8 mouse cellular contexts compared by ENCODE assay signal in the genomic region with DNA sequence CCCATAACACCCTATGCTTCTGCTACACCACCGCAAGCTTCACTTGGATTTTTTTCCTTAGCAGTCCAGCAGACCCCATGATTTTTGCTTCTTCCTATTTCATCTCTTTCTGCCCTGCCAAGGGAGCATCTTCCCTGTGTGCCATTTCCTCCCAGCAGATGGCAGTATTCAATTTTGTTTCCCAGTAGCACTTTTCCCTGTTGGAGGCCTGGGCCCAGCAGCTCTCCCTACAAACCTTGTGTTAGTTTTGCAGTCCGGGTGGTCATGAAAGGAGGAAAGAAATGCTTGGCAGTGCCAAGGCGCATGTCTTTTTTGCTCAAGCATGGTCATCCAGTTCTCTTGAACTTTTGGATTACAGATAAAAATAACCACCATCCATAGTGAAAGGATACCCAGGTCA.
DNase-seq lines count a peak whose midpoint lies in the region; ATAC-seq lines count a peak whose summit lies in the region.

No protein-coding gene starts in this region.

- no peak overlapping the region for H3K9ac ChIP-seq in forebrain, embryonic 12.5 days

- no peak overlapping the region for H3K4me3 ChIP-seq in forebrain, embryonic 12.5 days (replicated peaks)

- H3K27ac ChIP-seq in forebrain, embryonic 12.5 days = no peak overlapping the region

- peak; percentile 71 for ATAC-seq in megakaryocyte progenitor cell, adult 5-6 weeks (replicated peaks; ENCODE audit: poor library complexity)
- ATAC-seq in forebrain, embryonic 12.5 days (ENCODE audit: low FRiP score) = no peak

- WGBS in forebrain, embryonic 12.5 days = 74% methylated on average over 3 of the region's 3 CpGs

- H3K4me1 ChIP-seq in forebrain, embryonic 12.5 days = no peaks in the 10 kb centered on the region

- intact Hi-C loops in gastrocnemius, postnatal 14 days (cut with DNase I; ENCODE audit: low total_unique reads) = no loop called here

- H3K9me3 ChIP-seq in forebrain, embryonic 12.5 days = no peaks in the 10 kb centered on the region

- H3K27me3 ChIP-seq in forebrain, embryonic 12.5 days = no peaks in the 10 kb centered on the region

- DNase-seq in left cerebral cortex, adult 18-20 months (ENCODE audit: low spot score in 2 of 2) = peak; percentile 30 to 31
- DNase-seq in left cerebral cortex, adult 11 months (ENCODE audit: low spot score) = no peak
- DNase-seq in adrenal gland, postnatal 36 days = peak; percentile 53 to 62
- DNase-seq in gastrocnemius, postnatal 14 days = peak; percentile 32
- peak; percentile 24 to 28 for DNase-seq in layer of hippocampus, postnatal 14 days (ENCODE audit: low spot score in 2 of 2)
- peak; percentile 42 for DNase-seq in yolk sac, embryonic 10.5 days (ENCODE audit: low spot score)

- no peaks in the 10 kb centered on the region for H3K36me3 ChIP-seq in forebrain, embryonic 12.5 days (replicated peaks)

- no peak overlapping the region for H3K4me2 ChIP-seq in forebrain, embryonic 12.5 days
